Mouse (Mus musculus): ENCODE measurements around the gene Serpinb3b.
"Not testable (repeated sequence)": the region's sequence is repeated elsewhere in the genome, so short reads cannot be mapped to it uniquely, and the experiment has no call there.

Gene Serpinb3b

GRCm38 (mm10) chr1:107278261-107278660 is at the start of gene Serpinb3b, which contains the start of gene Serpinb3c:
Serpinb3b (minus strand) TSS chr1:107278361.
Serpinb3c (minus strand) TSS chr1:107278371.
- DNase-seq, result not testable (repeated sequence)

DNA sequence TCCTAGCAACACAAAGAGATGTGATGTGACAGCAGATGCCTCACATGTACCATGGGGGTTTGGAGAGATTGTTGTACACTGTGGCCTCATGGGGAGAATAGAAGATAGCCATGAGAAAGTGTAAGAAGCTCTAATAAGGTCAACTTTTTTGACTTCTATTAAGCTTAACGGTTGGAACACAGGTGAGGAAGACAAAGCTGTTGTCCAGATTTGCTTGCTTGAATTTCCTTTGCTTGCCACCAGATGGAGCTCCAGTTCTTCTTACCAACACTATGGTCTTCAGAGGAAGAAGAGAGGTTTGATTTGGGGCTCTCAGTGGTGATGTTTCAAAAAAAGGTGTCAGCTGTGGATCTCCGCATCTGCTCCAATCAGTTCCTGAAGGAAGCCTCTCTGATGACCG is 35.0 kb downstream of the Serpinb3b start:
- DNase-seq, result not testable (repeated sequence)

- DNase-seq, result not testable (repeated sequence)
Measured at GRCm38 (mm10) chr1:107217276-107217675, 60.9 kb downstream of the Serpinb3b start.

GRCm38 (mm10) chr1:107127453-107127852 is 150.7 kb downstream of the Serpinb3b start:
- DNase-seq, result not testable (repeated sequence)
